Mouse (Mus musculus) c-Kit-positive CD71-negative TER-119-negative erythroid progenitor cells, embryonic 14.5 days (primary cell): ENCODE data around the gene Prune2.

Source experiments
- DNase-seq: peaks from one replicate; pipeline ENCODE4 v3.0.0-alpha.2; 2013; ENCODE audit warnings: low read depth

Prune2 gene

DNA sequence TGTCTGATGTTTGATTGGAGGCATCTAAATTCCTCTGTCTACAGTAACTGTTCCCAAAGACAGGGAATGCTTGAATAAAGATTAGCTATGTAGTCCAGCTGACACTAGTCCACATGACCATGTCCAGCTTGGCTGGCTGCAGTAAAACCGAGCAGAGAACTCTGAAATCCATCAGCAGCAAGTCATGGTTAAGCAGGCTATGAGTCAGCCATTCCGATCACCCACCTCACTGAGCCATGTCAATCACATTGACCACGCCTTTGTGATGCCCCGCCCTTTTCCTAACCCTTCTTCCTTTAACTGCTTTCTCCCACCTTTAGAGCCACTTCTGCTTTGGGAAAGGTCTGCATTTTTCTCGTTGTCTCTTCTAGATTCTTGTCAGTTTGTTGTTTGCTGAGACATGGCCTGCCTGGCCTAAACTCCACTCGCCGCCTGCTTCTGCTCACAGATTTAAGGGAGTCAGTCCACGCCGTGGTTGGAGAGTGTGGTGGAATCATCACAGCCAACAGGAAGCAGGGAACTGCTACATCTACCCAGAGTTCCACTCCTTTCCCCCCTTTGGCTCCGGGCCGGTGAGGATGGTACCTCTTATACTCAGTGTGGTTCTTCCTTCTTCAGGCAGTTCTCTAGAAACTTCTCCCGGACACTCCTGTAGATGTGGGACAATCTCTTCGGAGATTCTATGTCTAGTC lies 307.9 kb downstream of the Prune2 start:
- DNase-seq = no peak

GRCm38 (mm10) chr19:17264481-17265196 lies 308.7 kb downstream of the Prune2 start:
- DNase-seq = no peak

- no peak for DNase-seq
These were observed 312.8 kb downstream of the Prune2 start for GRCm38 (mm10) chr19:17268669-17269068.

DNA sequence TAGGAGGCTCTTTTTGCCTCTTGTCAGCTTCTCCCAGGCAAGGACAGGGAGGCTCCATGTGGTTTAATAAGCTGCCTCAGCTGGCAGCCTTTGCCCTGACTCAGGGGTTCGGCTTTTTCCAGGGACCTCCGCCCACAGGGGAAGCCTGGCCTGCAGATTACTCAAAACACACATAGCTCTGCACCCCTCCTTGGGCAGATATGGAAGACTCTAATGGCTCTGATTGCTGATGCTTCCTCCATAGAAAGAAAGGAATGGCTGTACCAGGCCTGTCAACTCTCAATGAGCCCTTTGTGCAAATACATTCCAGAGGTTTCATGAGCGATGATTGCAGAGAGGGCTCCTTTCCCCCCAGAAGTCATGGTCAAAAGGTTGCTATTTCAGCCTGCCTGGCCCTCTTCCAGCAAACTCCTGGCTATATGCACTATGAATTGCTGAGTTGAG lies 315.3 kb downstream of the Prune2 start:
- DNase-seq = no peak

- no peak for DNase-seq
These were observed 317.1 kb downstream of the Prune2 start for GRCm38 (mm10) chr19:17272988-17273387.
